Mouse (Mus musculus) lung, postnatal 0 days (tissue): ENCODE data around the gene Cggbp1.

Experiments
- CTCF ChIP-seq: IDR thresholded peaks from 2 replicates; pipeline ENCODE4 v1.5.1; 2016; ENCODE audit warnings: antibody characterized with exemption, mild to moderate bottlenecking
- EP300 ChIP-seq: IDR thresholded peaks from 2 replicates; pipeline ENCODE4 v1.6.1; 2016; ENCODE audit warnings: antibody characterized with exemption, mild to moderate bottlenecking, control low read depth

DNA sequence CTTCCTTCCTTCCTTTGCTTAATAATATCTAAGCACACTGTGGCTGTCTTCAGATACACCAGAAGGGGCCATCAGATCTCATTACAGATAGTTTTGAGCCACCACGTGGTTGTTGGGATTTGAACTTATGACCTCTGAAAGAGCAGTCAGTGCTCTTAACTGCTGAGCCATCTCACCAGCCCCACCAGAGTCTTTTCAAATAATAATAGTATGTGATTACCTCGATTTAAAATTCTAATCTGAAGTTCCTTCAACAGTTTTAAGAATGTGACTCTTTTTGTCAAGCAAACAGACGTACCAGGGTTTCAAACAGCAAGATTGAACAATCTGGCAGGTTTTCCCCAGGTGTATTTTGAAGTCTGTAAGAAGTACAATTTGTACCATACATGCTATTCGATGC, 33.8 kb downstream of the Cggbp1 start:
- TF ChIP-seq EP300 (no peak), CTCF (no peak)
